Comparison of ENCODE assay signal across 28 mouse cellular contexts in the genomic region with DNA sequence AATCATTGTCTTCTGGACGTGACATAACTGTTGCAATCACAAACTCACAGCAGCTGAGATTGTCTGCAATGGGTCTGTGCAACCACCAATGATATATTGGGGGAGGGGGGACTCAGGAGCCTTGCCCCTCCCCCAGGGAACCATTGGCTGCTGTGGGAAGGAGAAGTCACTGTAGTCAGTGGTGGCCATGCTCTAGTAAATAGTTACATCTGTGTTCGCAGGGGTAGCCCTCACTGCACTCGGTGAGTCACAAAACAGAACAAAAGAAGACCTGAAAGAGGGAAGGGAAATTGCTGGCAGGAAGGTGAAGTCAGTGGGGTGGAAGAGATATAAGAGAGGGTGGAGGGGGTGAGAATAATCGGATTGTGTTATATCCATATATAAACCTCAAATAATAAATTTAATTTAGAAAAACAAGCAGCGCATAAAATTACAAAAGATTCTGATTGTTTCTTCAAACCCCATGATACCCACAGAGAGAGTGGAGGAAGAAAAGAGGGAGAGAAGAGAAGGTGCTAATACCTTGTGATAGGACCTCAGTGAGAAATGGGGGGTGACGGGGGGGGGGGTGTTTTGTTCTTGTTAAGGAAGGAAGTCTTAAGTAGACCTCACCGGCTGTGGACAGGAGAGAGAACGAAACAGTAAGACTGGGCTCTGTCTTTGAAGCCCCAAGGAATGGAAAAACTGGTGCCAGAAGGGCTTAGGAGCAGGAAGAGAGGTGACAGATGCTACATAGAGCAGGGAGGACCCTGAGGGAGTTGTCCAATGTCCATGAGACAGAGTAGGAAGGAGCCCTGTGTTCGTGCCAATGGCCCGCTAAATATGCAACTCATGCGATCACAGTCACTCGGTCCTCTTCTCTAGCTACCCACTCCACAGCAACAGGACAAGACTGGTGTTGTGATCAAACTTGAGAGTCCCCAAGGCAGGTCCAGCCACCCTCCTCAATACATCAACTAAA. TPM values are rescaled to one million over a fixed set of nuclear protein-coding genes. Genes with fewer than 3 reads are reported as not detected.
DNase-seq lines count a peak whose midpoint lies in the region; ATAC-seq and TF ChIP-seq lines count a peak whose summit lies in the region.
"Had no signal": no experiment of that assay in that cellular context is flagged by ENCODE, and none has a peak within 500 bp of the region (broad histone marks: within the 10 kb centered on the region; RNA-seq: fewer than 3 reads in every experiment).

No protein-coding gene starts in this region.

- WGBS in bone marrow, adult 2 months = 38% methylated on average over 12 of the region's 12 CpGs

- peak overlapping the region; percentile 70; the same call in 1 of the 2 replicates for H3K27ac ChIP-seq in bone marrow, adult 2 months (ENCODE audit: control insufficient read depth, insufficient read depth, low read depth, low read length, poor library complexity)
- H3K27ac ChIP-seq: embryonic facial prominence, embryonic 12.5 days; heart, embryonic 10.5 days; hindbrain, embryonic 14.5 days; kidney, embryonic 15.5 days; left cerebral cortex, adult 2 months; limb, embryonic 15.5 days; liver, embryonic 15.5 days; lung, embryonic 15.5 days; macrophage; stomach, postnatal 0 days had no signal

- ATAC-seq in neutrophil, adult 5-6 weeks (ENCODE audit: extremely low read depth, insufficient number of reproducible peaks, low FRiP score, poor library complexity, severe bottlenecking) = peak; percentile 48
- no peak for ATAC-seq in frontal cortex, adult (ENCODE audit: low TSS enrichment)
- ATAC-seq: activated CD4-positive, CD25-positive, alpha-beta regulatory T cell, adult 4 months; forebrain, postnatal 0 days had no signal

- DNase-seq in heart, adult 11 months = peak; percentile 74
- no peak for DNase-seq in heart, adult 18-20 months
- peak; percentile 29 for DNase-seq in 416B (ENCODE audit: low read depth)
- DNase-seq in layer of hippocampus, postnatal 36 days = no peak
- DNase-seq: adrenal gland, postnatal 25 days; cerebellum, postnatal 14 days; forebrain, postnatal 0 days; gastrocnemius, postnatal 36 days; heart, postnatal 4 days; kidney, adult 11 months; layer of hippocampus, adult 9-11 months; right cerebral cortex, postnatal 14 days; thymus, adult 2 months; thymus, postnatal 4 days had no signal

- no peak for TF ChIP-seq CTCF in bone marrow, adult 2 months (IDR thresholded peaks at IDR 0.05; ENCODE audit: control insufficient read depth, insufficient read depth, low read length)

- H3K4me3 ChIP-seq in bone marrow, adult 2 months (replicated peaks; ENCODE audit: control insufficient read depth, low read depth, low read length) = no peak overlapping the region
- H3K4me3 ChIP-seq: embryonic facial prominence, embryonic 12.5 days; heart, embryonic 10.5 days; kidney, embryonic 15.5 days; left cerebral cortex, adult 2 months; limb, embryonic 15.5 days; liver, embryonic 15.5 days; lung, embryonic 15.5 days had no signal

- H3K4me1 ChIP-seq in bone marrow, adult 2 months (ENCODE audit: control insufficient read depth, insufficient read depth, low read length) = no peaks in the 10 kb centered on the region; the same call in 1 of the 2 replicates

- TF ChIP-seq POLR2A in bone marrow, adult 2 months (IDR thresholded peaks at IDR 0.05; ENCODE audit: borderline replicate concordance, control insufficient read depth, low read depth, low read length) = no peak

RNA-seq across cellular contexts. Expression of a gene that starts 18.5 kb away (rescaled TPM):
- total RNA-seq in heart, adult 18-20 months (2021) = 10 to 100 TPM; 18.6 to 20.9 TPM
- 4.2 and 6.1 TPM in 2 replicates for polyA plus RNA-seq in bone marrow, adult 2 months (2011; ENCODE audit: insufficient read depth, insufficient read length, low replicate concordance, missing spikeins)
- 47.8 and 49.7 TPM in 2 replicates for total RNA-seq in neutrophil, adult 5-6 weeks (2017)
- total RNA-seq in layer of hippocampus, postnatal 36 days (2021) = 10 to 100 TPM; 23.2 TPM

Comparison
In these comparisons a context has a peak if more than half of its experiments do, and no peak if none do; other contexts are left out.
1. DNase-seq: peak in heart, adult 11 months (single experiment) and 416B (single experiment); none in heart, adult 18-20 months (0 of 2) and layer of hippocampus, postnatal 36 days (0 of 2).